Mouse (Mus musculus) hindbrain, embryonic 13.5 days (tissue): Measurements from ENCODE around the gene Mia3. TPM values are rescaled to one million over a fixed set of nuclear protein-coding genes. Genes with fewer than 3 reads are reported as not detected.

Experiments used
- ATAC-seq: fragments of 200-750 bp; cut with Nextera tagmentation; 2 replicates; pipeline ENCODE4 v1.8.0; 2017; ENCODE audit warnings: moderate TSS enrichment; ENCODE audit not compliant: low FRiP score
- H3K27ac ChIP-seq: fragments of 300-500 bp; sonication (generic); 2 replicates; pipeline ENCODE4 v1.5.1; 2015; ENCODE audit warnings: inconsistent platforms, mild to moderate bottlenecking, moderate library complexity
- H3K27me3 ChIP-seq: fragments of 300-500 bp; sonication (generic); 2 replicates; pipeline ENCODE4 v1.6.1; 2015; ENCODE audit warnings: mild to moderate bottlenecking, inconsistent platforms
- H3K36me3 ChIP-seq: fragments of 300-500 bp; sonication (generic); 2 replicates; pipeline ENCODE4 v1.6.1; 2015; ENCODE audit warnings: mild to moderate bottlenecking, inconsistent platforms
- H3K4me1 ChIP-seq: fragments of 300-500 bp; sonication (generic); replicated peaks from 2 replicates; pipeline ENCODE4 v1.6.1; 2015; ENCODE audit warnings: inconsistent platforms
- H3K4me2 ChIP-seq: fragments of 300-500 bp; sonication (generic); 2 replicates; pipeline ENCODE4 v1.6.1; 2015; ENCODE audit warnings: inconsistent platforms, mild to moderate bottlenecking, moderate library complexity
- H3K4me3 ChIP-seq: fragments of 300-500 bp; sonication (generic); 2 replicates; pipeline ENCODE4 v1.5.1; 2015; ENCODE audit warnings: mild to moderate bottlenecking, inconsistent platforms
- H3K9ac ChIP-seq: fragments of 300-500 bp; sonication (generic); 2 replicates; pipeline ENCODE4 v1.6.1; 2015; ENCODE audit warnings: mild to moderate bottlenecking, inconsistent platforms
- H3K9me3 ChIP-seq: fragments of 300-500 bp; sonication (generic); 2 replicates; pipeline ENCODE4 v1.6.1; 2016; ENCODE audit warnings: inconsistent platforms
- WGBS: fragments of 180-500 bp; shearing (Covaris S2); methylation state at CpG from one replicate; pipeline ENCODE4 v1.1.7; 2015; 5-methylcytosine and 5-hydroxymethylcytosine counted together
- polyA plus RNA-seq: library from polyadenylated mRNA; unstranded; fragments of >200 nt; fragmentation: Nextera tagmentation; extraction: Ambion mirVana; gene quantifications from 2 replicates; pipeline ENCODE4 v1.2.1, GENCODE M21; 2015

Gene Mia3
- polyA plus RNA-seq, 1 experiment from 2014 or later: 105 TPM

DNA sequence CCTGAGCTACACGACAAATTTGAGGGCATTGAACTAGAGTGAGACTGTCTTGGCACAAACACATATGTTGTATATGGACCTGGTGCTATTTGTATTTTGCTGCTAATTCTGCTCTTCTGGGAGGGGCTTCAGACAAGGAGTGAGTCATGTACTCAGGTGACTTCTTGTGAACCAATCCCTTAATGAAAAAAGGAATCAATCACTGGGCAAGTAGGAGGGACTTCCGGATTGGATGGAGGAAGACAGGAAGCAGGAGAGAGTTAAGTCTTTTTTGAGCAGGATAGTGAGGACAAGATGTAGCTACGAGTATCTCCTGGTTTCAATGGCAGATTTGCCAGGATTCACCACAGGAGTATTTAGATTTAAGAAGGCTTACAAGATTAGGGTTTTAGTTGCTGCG, 79.8 kb downstream of the Mia3 start:
- Histone ChIP-seq H3K36me3 (peaks cover 86% of the 10 kb centered on the region), H3K9ac (no peak overlapping the region), H3K9me3 (no peaks in the 10 kb centered on the region), H3K4me2 (no peak overlapping the region), H3K4me3 (no peak overlapping the region), H3K27ac (no peak overlapping the region), H3K4me1 (no peaks in the 10 kb centered on the region), H3K27me3 (no peaks in the 10 kb centered on the region)
- no peak for ATAC-seq
- 96% methylated on average over 4 of the region's 4 CpGs for WGBS

DNA sequence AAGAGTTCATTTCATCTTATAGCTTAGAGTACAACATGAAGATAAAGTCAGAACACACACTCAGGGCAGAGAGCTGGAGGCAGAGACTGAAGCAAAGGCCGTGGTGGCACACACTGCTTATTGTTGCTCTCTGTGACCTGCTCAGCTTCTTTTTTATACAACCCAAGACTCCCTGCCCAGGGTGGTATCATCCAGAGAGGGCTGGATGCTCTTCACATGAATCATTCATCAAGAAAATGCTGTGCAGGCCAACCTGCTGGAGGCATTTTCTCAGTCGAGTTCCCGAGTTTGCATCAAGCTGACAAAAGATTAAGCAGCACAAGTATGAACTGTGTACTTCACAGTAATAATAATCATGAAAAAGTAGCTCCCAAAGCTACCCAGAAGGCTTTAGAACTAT, 81.0 kb downstream of the Mia3 start:
- Histone ChIP-seq H3K27me3 (no peaks in the 10 kb centered on the region), H3K9me3 (no peaks in the 10 kb centered on the region), H3K4me3 (no peak overlapping the region), H3K27ac (no peak overlapping the region), H3K4me1 (no peaks in the 10 kb centered on the region), H3K9ac (no peak overlapping the region), H3K4me2 (no peak overlapping the region), H3K36me3 (peaks cover 89% of the 10 kb centered on the region)
- ATAC-seq: no peak
- WGBS: 94% methylated on average over 3 of the region's 3 CpGs

Other genes with a start within 250 kb of the Mia3 start
- gene Disp1, start 148.0 kb downstream of the Mia3 start, polyA plus RNA-seq: 8.5 and 9.7 TPM in 2 replicates
- gene Aida, start 73.0 kb downstream of the Mia3 start, polyA plus RNA-seq: 50.9 and 51.8 TPM in 2 replicates
- 97.0 and 97.1 TPM in 2 replicates for gene Brox, start 72.3 kb downstream of the Mia3 start, polyA plus RNA-seq
- 16.3 and 17.4 TPM in 2 replicates for gene Taf1a, start 19.4 kb upstream of the Mia3 start, polyA plus RNA-seq
- 0.25 and 0.94 TPM in 2 replicates for gene Hhipl2, start 48.7 kb upstream of the Mia3 start, polyA plus RNA-seq